Mouse (Mus musculus) splenic B cell, adult 2 months (primary cell): Measurements from ENCODE around the gene Robo1.

ENCODE experiments used
- DNase-seq: peaks from one replicate; pipeline ENCODE4 v3.0.0-alpha.2; 2011; ENCODE audit warnings: low read depth, low spot score
- H3K27me3 ChIP-seq: 2 replicates; pipeline ENCODE4 v1.6.1; 2012; ENCODE audit warnings: mild to moderate bottlenecking, low read length, moderate library complexity, mixed read lengths; ENCODE audit not compliant: control insufficient read depth, poor library complexity, insufficient read depth, severe bottlenecking
- H3K36me3 ChIP-seq: 2 replicates; pipeline ENCODE4 v1.6.1; 2012; ENCODE audit warnings: mild to moderate bottlenecking, low read length, moderate library complexity, mixed read lengths; ENCODE audit not compliant: control insufficient read depth, poor library complexity, insufficient read depth, severe bottlenecking

Robo1 gene

GRCm38 (mm10) chr16:72610661-72611112 lies 302.6 kb downstream of the Robo1 start:
- Histone ChIP-seq H3K27me3 (no peaks in the 10 kb centered on the region), H3K36me3 (no peaks in the 10 kb centered on the region)
- DNase-seq: no peak

GRCm38 (mm10) chr16:72614898-72615297 lies 306.8 kb downstream of the Robo1 start:
- Histone ChIP-seq H3K36me3 (no peaks in the 10 kb centered on the region), H3K27me3 (no peaks in the 10 kb centered on the region)
- DNase-seq: no peak

- Histone ChIP-seq H3K36me3 (no peaks in the 10 kb centered on the region), H3K27me3 (no peaks in the 10 kb centered on the region)
- no peak for DNase-seq
Measured at GRCm38 (mm10) chr16:72615360-72615759, 307.3 kb downstream of the Robo1 start.

- Histone ChIP-seq H3K36me3 (no peaks in the 10 kb centered on the region), H3K27me3 (no peaks in the 10 kb centered on the region)
- DNase-seq: no peak
Measured at GRCm38 (mm10) chr16:72622371-72622770, 314.3 kb downstream of the Robo1 start.

GRCm38 (mm10) chr16:72622868-72623267 lies 314.8 kb downstream of the Robo1 start:
- no peak for DNase-seq
- Histone ChIP-seq H3K27me3 (no peaks in the 10 kb centered on the region), H3K36me3 (no peaks in the 10 kb centered on the region)

GRCm38 (mm10) chr16:72633846-72634245 lies 325.7 kb downstream of the Robo1 start:
- DNase-seq: no peak

GRCm38 (mm10) chr16:72639332-72639940 lies 331.3 kb downstream of the Robo1 start:
- no peaks in the 10 kb centered on the region for H3K27me3 ChIP-seq
- no peaks in the 10 kb centered on the region for H3K36me3 ChIP-seq
- no peak for DNase-seq

More at GRCm38 (mm10) chr16:72633846-72634245, 325.7 kb downstream of the Robo1 start:
- Histone ChIP-seq H3K36me3 (no peaks in the 10 kb centered on the region), H3K27me3 (no peaks in the 10 kb centered on the region)

GRCm38 (mm10) chr16:72640932-72641811 lies 333.1 kb downstream of the Robo1 start:
- Histone ChIP-seq H3K27me3 (no peaks in the 10 kb centered on the region), H3K36me3 (no peaks in the 10 kb centered on the region)
- DNase-seq: no peak

GRCm38 (mm10) chr16:72645890-72646289 lies 337.8 kb downstream of the Robo1 start:
- no peak for DNase-seq
- H3K36me3 ChIP-seq: no peaks in the 10 kb centered on the region
- H3K27me3 ChIP-seq: no peaks in the 10 kb centered on the region

GRCm38 (mm10) chr16:72649314-72649713 lies 341.2 kb downstream of the Robo1 start:
- no peaks in the 10 kb centered on the region for H3K36me3 ChIP-seq
- no peak for DNase-seq

GRCm38 (mm10) chr16:72655411-72655810 lies 347.3 kb downstream of the Robo1 start:
- no peaks in the 10 kb centered on the region for H3K36me3 ChIP-seq
- DNase-seq: no peak
- H3K27me3 ChIP-seq: no peaks in the 10 kb centered on the region

More at GRCm38 (mm10) chr16:72649314-72649713, 341.2 kb downstream of the Robo1 start:
- no peaks in the 10 kb centered on the region for H3K27me3 ChIP-seq

- no peak for DNase-seq
- H3K27me3 ChIP-seq: no peaks in the 10 kb centered on the region
- no peaks in the 10 kb centered on the region for H3K36me3 ChIP-seq
Measured at GRCm38 (mm10) chr16:72662837-72663350, 354.8 kb downstream of the Robo1 start.

- no peak for DNase-seq
- H3K36me3 ChIP-seq: no peaks in the 10 kb centered on the region
- H3K27me3 ChIP-seq: no peaks in the 10 kb centered on the region
Measured at GRCm38 (mm10) chr16:72663351-72664232, 355.5 kb downstream of the Robo1 start.

- Histone ChIP-seq H3K36me3 (no peaks in the 10 kb centered on the region), H3K27me3 (no peaks in the 10 kb centered on the region)
- DNase-seq: no peak
Measured at GRCm38 (mm10) chr16:72664233-72664613, 356.1 kb downstream of the Robo1 start.
